Mouse (Mus musculus): ENCODE data around the gene Il23a. TPM values are rescaled to one million over a fixed set of nuclear protein-coding genes. Genes with fewer than 3 reads are reported as not detected.
A peak's percentile ranks its signal among the peaks of the same experiment; 100 is the strongest.

Gene Il23a
- polyA plus RNA-seq, 1 experiment from 2014 or later, result 0.46 TPM

GRCm38 (mm10) chr10:128259946-128260345 lies 38.6 kb downstream of the Il23a start:
- no peak overlapping the region for H3K4me2 ChIP-seq
- no peak overlapping the region for H3K4me3 ChIP-seq (replicated peaks)
- no peak overlapping the region for H3K27ac ChIP-seq
- no peak for ATAC-seq (ENCODE audit: insufficient read depth, low FRiP score, low read depth)
- no peaks in the 10 kb centered on the region for H3K27me3 ChIP-seq (replicated peaks)
- no peaks in the 10 kb centered on the region for H3K9me3 ChIP-seq
- WGBS, result 81% methylated on average over 5 of the region's 5 CpGs
- no peaks in the 10 kb centered on the region for H3K4me1 ChIP-seq
- no peaks in the 10 kb centered on the region for H3K36me3 ChIP-seq
- no peak overlapping the region for H3K9ac ChIP-seq

- H3K9me3 ChIP-seq, result no peaks in the 10 kb centered on the region
- H3K27me3 ChIP-seq (replicated peaks), result no peaks in the 10 kb centered on the region
- no peaks in the 10 kb centered on the region for H3K36me3 ChIP-seq
- no peak overlapping the region for H3K4me3 ChIP-seq (replicated peaks)
- 57% methylated on average over 4 of the region's 4 CpGs for WGBS
- H3K4me1 ChIP-seq, result no peaks in the 10 kb centered on the region
- H3K4me2 ChIP-seq, result no peak overlapping the region
- peak; percentile 22; the same call in 1 of the 2 replicates for ATAC-seq (ENCODE audit: insufficient read depth, low FRiP score, low read depth)
- H3K9ac ChIP-seq, result no peak overlapping the region
- no peak overlapping the region for H3K27ac ChIP-seq
Observed at GRCm38 (mm10) chr10:128258953-128259352, 39.6 kb downstream of the Il23a start.

- H3K4me1 ChIP-seq, result no peaks in the 10 kb centered on the region
- ATAC-seq (ENCODE audit: insufficient read depth, low FRiP score, low read depth), result no peak
- 86% methylated on average over 8 of the region's 8 CpGs for WGBS
Observed at GRCm38 (mm10) chr10:128256328-128256727, 42.2 kb downstream of the Il23a start.

GRCm38 (mm10) chr10:128255925-128256324 lies 42.6 kb downstream of the Il23a start:
- Histone ChIP-seq H3K27me3 (replicated peaks) (no peaks in the 10 kb centered on the region), H3K4me2 (no peak overlapping the region), H3K4me1 (no peaks in the 10 kb centered on the region), H3K4me3 (replicated peaks) (no peak overlapping the region), H3K27ac (no peak overlapping the region), H3K9ac (no peak overlapping the region), H3K36me3 (peaks cover 4% of the 10 kb centered on the region), H3K9me3 (no peaks in the 10 kb centered on the region)
- 82% methylated on average over 8 of the region's 8 CpGs for WGBS
- no peak for ATAC-seq (ENCODE audit: insufficient read depth, low FRiP score, low read depth)

More at GRCm38 (mm10) chr10:128256328-128256727, 42.2 kb downstream of the Il23a start:
- Histone ChIP-seq H3K36me3 (no peaks in the 10 kb centered on the region; the same call in 1 of the 2 replicates), H3K27ac (no peak overlapping the region), H3K4me3 (replicated peaks) (no peak overlapping the region), H3K9me3 (no peaks in the 10 kb centered on the region), H3K9ac (no peak overlapping the region), H3K27me3 (replicated peaks) (no peaks in the 10 kb centered on the region), H3K4me2 (no peak overlapping the region)

DNA sequence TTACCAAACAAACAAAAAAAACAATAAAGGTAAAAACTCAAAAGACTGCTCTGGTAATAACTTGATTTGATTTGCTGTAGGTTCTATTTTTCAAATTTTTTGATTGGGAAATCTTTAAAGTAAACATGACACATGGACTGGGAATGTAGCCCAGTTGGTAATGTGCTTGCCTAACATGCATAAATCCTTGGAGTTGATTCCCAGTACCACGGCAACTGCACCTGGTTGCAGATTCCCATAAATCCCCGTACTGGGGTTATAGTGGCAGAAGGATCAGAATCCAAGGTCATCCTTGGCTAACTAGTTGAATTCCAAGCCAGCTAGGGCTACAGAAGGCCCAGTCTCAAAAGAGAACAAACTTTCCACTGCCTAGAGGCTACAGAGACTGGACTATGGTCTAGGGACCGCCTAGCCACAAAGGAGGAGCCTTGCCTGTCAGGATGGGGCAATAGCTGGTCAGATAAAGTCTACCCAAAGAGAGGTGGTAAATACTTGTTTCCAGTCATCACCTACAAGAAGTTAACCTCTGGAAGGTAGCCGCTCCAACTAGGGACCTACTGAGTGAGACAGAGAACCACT lies 44.8 kb downstream of the Il23a start, which contains the start of gene Apon:
Apon (plus strand) TSS at position 420 of the 579 bp plus-strand sequence.
- H3K9ac ChIP-seq, result no peak within 1 kb of the TSS
- WGBS, result 76% methylated on average over 4 of the region's 4 CpGs
- H3K36me3 ChIP-seq, result peaks cover 24% of the 10 kb centered on the region
- no peak within 1 kb of the TSS for H3K27ac ChIP-seq
- H3K27me3 ChIP-seq (replicated peaks), result no peaks in the 10 kb centered on the region
- H3K9me3 ChIP-seq, result no peaks in the 10 kb centered on the region
- H3K4me3 ChIP-seq (replicated peaks), result no peak within 1 kb of the TSS
- ATAC-seq (ENCODE audit: insufficient read depth, low FRiP score, low read depth), result no peak
- H3K4me2 ChIP-seq, result no peak within 1 kb of the TSS
- H3K4me1 ChIP-seq, result no peaks in the 10 kb centered on the region

GRCm38 (mm10) chr10:128250565-128250964 lies 48.0 kb downstream of the Il23a start:
- Histone ChIP-seq H3K27me3 (replicated peaks) (no peaks in the 10 kb centered on the region), H3K27ac (no peak overlapping the region), H3K4me3 (replicated peaks) (no peak overlapping the region), H3K36me3 (peaks cover 49% of the 10 kb centered on the region), H3K4me2 (no peak overlapping the region), H3K9me3 (no peaks in the 10 kb centered on the region), H3K4me1 (no peaks in the 10 kb centered on the region), H3K9ac (no peak overlapping the region)
- no peak for ATAC-seq (ENCODE audit: insufficient read depth, low FRiP score, low read depth)
- 92% methylated on average over 13 of the region's 13 CpGs for WGBS

DNA sequence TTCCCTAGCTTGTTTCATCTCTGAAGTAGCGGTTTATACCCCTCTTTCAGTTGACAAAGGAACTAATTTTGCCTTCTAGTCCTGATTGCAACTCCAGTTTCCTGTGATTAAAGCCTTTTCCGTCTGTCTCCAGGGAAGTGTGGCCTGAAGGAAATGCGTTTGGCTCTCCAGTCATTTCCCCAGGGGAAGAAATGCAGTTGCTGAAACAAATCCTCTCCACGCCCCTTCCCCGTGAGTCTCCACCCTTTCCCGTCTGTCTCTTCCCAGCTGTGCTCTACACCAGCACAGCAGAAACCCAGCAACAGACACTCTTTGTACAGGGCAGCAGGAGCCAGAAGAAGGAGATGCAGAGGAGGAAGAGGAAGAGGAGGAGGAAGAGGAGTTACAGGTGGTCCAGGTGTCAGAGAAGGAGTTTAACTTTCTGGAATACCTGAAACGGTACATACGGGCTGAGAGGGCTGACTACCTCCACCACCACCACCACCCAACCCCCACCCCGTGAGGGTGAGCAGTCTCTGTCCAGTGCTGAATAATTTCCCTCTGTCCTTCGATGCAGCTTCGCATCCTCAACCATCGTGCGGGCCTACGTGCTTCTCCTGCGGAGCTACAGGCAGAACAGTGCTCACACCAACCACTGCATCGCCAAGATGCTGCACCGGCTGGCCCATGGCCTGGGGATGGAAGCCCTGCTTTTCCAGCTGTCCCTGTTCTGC lies 51.4 kb downstream of the Il23a start:
- peaks cover 70% of the 10 kb centered on the region for H3K36me3 ChIP-seq
- 81% methylated on average over 17 of the region's 17 CpGs for WGBS
- H3K27me3 ChIP-seq (replicated peaks), result no peaks in the 10 kb centered on the region
- no peak for ATAC-seq (ENCODE audit: insufficient read depth, low FRiP score, low read depth)
- no peaks in the 10 kb centered on the region for H3K4me1 ChIP-seq
- no peak overlapping the region for H3K27ac ChIP-seq
- H3K4me2 ChIP-seq, result no peak overlapping the region
- H3K9ac ChIP-seq, result no peak overlapping the region
- no peaks in the 10 kb centered on the region for H3K9me3 ChIP-seq
- H3K4me3 ChIP-seq (replicated peaks), result no peak overlapping the region

Other genes with a start within 250 kb of the Il23a start
- gene Ptges3, start 239.8 kb downstream of the Il23a start, polyA plus RNA-seq (2015; fragmentation: Nextera tagmentation; extraction: Ambion mirVana), result 522 and 529 TPM in 2 replicates
- 2,393 and 2,495 TPM in 2 replicates for gene Atp5b, start 215.5 kb downstream of the Il23a start, polyA plus RNA-seq (2015; fragmentation: Nextera tagmentation; extraction: Ambion mirVana)
- 10.1 and 11.7 TPM in 2 replicates for gene Baz2a, start 207.2 kb downstream of the Il23a start, polyA plus RNA-seq (2015; fragmentation: Nextera tagmentation; extraction: Ambion mirVana)
- gene Rbms2, start 118.5 kb downstream of the Il23a start, polyA plus RNA-seq (2015; fragmentation: Nextera tagmentation; extraction: Ambion mirVana), result 27.3 and 29.8 TPM in 2 replicates
- 4.3 and 5.2 TPM in 2 replicates for gene Gls2, start 104.3 kb downstream of the Il23a start, polyA plus RNA-seq (2015; fragmentation: Nextera tagmentation; extraction: Ambion mirVana)
- 31.1 and 34.6 TPM in 2 replicates for gene Spryd4, start 86.9 kb downstream of the Il23a start, polyA plus RNA-seq (2015; fragmentation: Nextera tagmentation; extraction: Ambion mirVana)
- 0.14 TPM in 1 of 2 replicates, not detected in the other for gene Mip, start 72.9 kb downstream of the Il23a start, polyA plus RNA-seq (2015; fragmentation: Nextera tagmentation; extraction: Ambion mirVana)
- gene Timeless, start 66.7 kb downstream of the Il23a start, polyA plus RNA-seq (2015; fragmentation: Nextera tagmentation; extraction: Ambion mirVana), result 43.7 and 46.4 TPM in 2 replicates
- 0.24 and 0.55 TPM in 2 replicates for gene Apon, start 44.7 kb downstream of the Il23a start, polyA plus RNA-seq (2015; fragmentation: Nextera tagmentation; extraction: Ambion mirVana)
- gene Apof, start 30.1 kb downstream of the Il23a start, polyA plus RNA-seq (2015; fragmentation: Nextera tagmentation; extraction: Ambion mirVana), result 2.8 and 8.5 TPM in 2 replicates
- 13.0 and 16.3 TPM in 2 replicates for gene Stat2, start 28.2 kb downstream of the Il23a start, polyA plus RNA-seq (2015; fragmentation: Nextera tagmentation; extraction: Ambion mirVana)
- gene Pan2, start 4.6 kb upstream of the Il23a start, polyA plus RNA-seq (2015; fragmentation: Nextera tagmentation; extraction: Ambion mirVana), result 27.1 and 31.2 TPM in 2 replicates
- gene Cnpy2, start 23.7 kb upstream of the Il23a start, polyA plus RNA-seq (2015; fragmentation: Nextera tagmentation; extraction: Ambion mirVana), result 331 and 344 TPM in 2 replicates
- gene Cs, start 39.0 kb upstream of the Il23a start, polyA plus RNA-seq (2015; fragmentation: Nextera tagmentation; extraction: Ambion mirVana), result 192 and 212 TPM in 2 replicates
- 14.0 and 14.5 TPM in 2 replicates for gene Coq10a, start 70.2 kb upstream of the Il23a start, polyA plus RNA-seq (2015; fragmentation: Nextera tagmentation; extraction: Ambion mirVana)
- 12.8 and 15.8 TPM in 2 replicates for gene Ankrd52, start 78.4 kb upstream of the Il23a start, polyA plus RNA-seq (2015; fragmentation: Nextera tagmentation; extraction: Ambion mirVana)
- gene Slc39a5, start 102.5 kb upstream of the Il23a start, polyA plus RNA-seq (2015; fragmentation: Nextera tagmentation; extraction: Ambion mirVana), result 34.5 and 39.4 TPM in 2 replicates
- 66.3 and 81.0 TPM in 2 replicates for gene Nabp2, start 112.7 kb upstream of the Il23a start, polyA plus RNA-seq (2015; fragmentation: Nextera tagmentation; extraction: Ambion mirVana)
- 33.2 and 35.4 TPM in 2 replicates for gene Rnf41, start 112.9 kb upstream of the Il23a start, polyA plus RNA-seq (2015; fragmentation: Nextera tagmentation; extraction: Ambion mirVana)
- gene Smarcc2, start 160.5 kb upstream of the Il23a start, polyA plus RNA-seq (2015; fragmentation: Nextera tagmentation; extraction: Ambion mirVana), result 63.1 and 70.0 TPM in 2 replicates
- 1,838 and 1,873 TPM in 2 replicates for gene Myl6, start 195.4 kb upstream of the Il23a start, polyA plus RNA-seq (2015; fragmentation: Nextera tagmentation; extraction: Ambion mirVana)
- 3.0 and 3.4 TPM in 2 replicates for gene Myl6b, start 199.9 kb upstream of the Il23a start, polyA plus RNA-seq (2015; fragmentation: Nextera tagmentation; extraction: Ambion mirVana)
- 28.8 and 32.1 TPM in 2 replicates for gene Esyt1, start 227.1 kb upstream of the Il23a start, polyA plus RNA-seq (2015; fragmentation: Nextera tagmentation; extraction: Ambion mirVana)
- 12.1 and 12.4 TPM in 2 replicates for gene Zc3h10, start 249.0 kb upstream of the Il23a start, polyA plus RNA-seq (2015; fragmentation: Nextera tagmentation; extraction: Ambion mirVana)

All from stomach, embryonic 15.5 days (tissue).